Mouse (Mus musculus) thymus, postnatal 0 days (tissue): ENCODE measurements at regions not wholly inside any gene's neighbourhood (a gene's known extent, or its start where the extent isn't known, plus 50 kb on each side); places are given as distances from the start of the nearest gene placed in this dataset.
"Not testable (repeated sequence)": the region's sequence is repeated elsewhere in the genome, so short reads cannot be mapped to it uniquely, and the experiment has no call there.

Source experiments
- DNase-seq: peaks from one replicate; pipeline ENCODE4 v3.0.0-alpha.2; 2015; ENCODE audit warnings: low spot score

DNA sequence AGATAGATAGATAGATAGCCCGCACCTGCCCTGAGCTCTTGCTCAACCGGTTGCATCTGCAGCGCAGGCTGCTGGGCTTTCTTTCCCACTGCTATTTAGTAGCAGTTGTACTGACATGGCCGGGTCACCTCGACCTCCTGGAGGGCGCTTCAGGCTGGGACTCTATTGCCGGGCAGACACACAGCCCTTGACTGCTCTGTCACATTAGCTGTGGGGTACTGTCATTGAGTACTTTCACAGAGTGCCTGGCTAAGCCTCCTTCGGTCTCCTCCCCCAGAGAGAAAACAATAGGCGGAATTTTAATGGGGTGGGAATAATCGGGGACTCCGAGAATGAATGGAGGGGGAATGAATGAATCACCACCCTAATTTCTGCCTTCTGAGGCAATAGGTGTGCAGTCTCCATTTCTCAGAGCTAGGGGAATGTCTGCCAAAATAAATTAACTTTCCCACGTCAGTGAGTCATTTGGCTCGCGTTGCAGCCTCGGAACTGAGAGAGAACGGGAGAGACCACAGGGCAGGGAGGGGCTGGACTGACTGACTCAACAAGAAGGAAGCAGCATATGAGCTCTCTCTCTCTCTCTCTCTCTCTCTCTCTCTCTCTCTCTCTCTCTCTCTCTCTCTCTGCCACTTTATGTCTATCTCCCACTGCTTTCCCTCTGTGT is 101.6 kb upstream of the Med13l start:
- no peak for DNase-seq

DNA sequence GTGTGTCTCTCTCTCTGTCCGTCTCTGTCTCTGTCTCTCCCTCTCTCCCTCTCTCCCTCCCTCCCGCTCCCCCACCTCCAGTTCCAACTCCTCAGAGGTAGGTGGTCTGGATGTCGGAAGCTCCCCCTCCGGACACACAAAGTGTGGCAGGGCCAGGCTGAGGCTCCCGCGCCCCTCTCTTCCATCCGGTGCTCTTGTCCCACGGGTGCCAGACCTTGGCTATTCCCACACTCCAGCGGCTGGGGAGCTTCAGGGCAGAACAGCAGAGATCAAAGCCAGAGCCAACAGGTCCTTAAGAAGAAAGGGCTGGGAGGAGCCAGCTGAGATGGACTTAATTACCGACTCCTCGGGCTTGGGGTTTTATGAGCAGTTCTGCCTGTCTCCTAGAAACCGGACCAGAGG is 101.1 kb upstream of the Med13l start:
- DNase-seq: no peak

DNA sequence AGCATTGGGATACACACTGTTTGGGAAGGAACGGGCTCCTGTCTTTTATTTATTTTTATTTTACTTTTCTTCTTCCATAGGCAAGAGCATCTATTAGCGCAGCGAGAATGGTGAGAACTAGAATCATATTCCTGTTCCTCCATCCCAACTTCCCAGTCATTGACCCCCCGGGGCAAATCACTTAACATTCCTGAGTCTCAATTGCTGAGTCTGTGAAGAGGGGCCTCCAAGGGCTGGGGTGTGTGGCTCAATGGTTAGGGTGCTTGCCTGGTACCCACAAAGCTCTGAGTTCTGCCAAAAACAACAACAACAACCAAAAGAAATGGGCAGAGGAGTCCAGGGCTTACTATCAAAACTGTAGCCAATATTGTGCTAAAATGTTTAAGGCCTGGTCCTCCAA is 98.5 kb upstream of the Med13l start:
- no peak for DNase-seq

DNA sequence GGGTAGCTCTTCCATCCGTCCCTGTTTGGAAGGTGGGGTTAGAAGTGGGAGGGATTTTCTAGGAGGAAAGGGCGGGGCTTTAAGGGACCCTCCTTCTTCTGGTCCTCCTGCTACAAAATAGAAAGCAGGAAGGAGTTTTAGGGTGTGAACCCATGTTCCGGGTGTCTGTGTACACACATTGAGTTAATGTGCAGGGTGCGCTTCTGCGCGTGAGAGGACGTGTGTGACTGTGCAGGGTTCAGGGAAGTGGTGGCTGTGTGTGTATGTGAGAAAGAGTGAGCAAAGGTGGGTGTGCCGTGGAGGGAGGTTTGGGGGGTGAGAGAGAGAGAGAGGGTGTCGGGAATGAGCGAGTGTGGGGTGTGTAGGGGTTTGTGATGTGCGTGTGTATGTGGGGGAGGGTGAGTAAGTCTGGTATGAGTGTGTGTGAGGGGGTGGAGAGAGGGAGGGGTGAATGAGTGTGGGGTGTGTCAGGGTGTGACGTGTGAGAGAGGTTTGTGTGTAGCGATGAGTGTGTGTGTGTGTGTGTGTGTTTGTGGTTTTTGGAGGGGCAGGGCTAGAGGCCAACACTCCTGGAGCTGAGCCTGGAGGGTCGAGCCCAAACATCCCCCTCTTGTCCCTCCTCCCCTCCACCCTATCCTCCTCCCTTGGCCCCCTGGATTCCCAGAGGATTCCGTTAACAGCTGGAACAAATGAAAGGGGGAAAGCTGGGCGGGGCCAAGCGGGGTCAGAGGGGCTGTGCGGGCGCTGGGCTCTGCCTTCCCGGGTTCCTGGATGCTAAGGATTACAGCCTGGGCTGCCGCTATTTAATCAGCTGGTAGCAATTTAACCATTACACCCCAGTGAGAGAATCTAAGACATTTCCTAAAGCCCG is 95.3 kb upstream of the Med13l start:
- DNase-seq: peak; percentile 51

DNA sequence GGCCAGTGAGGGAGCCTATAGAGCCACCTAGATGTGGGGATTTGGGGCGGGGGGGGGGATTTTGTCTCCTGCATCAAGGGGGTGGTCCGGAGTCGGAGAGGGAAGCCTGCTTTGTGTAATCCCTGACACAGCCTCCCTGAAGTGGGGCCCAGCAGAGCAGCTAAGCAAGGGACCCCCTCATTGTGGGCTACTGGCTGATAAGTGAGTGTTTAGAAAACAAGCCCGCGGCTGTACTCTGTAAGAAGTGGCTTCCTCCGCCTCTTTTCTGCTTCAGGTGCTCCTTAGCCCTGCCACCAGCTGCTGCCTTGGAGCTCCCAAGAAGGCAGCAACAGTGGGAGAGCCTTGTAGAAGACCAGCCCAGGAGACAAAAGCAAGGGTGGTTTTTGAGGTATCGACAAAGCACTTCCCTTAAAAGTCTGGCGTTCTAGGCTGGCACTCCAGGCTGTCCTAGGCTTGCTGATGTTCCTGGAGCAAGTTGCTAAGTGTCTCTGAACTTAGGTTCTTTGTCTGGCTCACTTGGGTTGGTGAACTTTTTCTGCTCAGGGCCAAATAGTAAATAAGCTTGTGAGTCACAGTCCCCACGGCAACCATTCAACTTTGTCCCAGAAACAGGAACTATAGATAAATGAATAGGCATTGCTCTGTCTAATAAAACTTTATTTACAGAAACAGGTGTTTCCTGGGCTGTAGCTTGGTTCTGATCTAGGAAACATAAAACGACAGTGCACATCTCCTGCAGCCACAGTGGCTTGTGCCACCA is 94.3 kb upstream of the Med13l start:
- peak; percentile 59 for DNase-seq

DNA sequence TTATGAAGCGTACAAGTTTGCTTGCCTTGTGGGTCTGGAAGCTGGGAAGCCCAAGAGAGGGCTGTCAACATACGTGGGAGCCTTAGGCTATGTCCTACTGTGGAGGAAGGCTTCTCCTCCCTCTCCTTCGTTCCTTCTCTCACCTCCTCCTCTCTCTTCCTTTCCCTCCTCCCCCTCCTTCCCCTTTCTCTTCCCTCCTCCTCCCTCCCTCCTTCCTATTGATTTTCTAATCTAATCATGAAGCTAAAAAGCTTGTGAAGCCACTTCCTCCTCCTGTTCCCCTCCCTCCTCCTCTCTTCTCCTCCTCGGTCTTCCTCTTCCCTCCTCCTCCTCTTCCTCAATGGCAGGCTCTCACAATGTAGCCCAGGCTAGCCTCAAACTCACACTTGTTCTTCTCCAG is 91.7 kb upstream of the Med13l start:
- no peak for DNase-seq

DNA sequence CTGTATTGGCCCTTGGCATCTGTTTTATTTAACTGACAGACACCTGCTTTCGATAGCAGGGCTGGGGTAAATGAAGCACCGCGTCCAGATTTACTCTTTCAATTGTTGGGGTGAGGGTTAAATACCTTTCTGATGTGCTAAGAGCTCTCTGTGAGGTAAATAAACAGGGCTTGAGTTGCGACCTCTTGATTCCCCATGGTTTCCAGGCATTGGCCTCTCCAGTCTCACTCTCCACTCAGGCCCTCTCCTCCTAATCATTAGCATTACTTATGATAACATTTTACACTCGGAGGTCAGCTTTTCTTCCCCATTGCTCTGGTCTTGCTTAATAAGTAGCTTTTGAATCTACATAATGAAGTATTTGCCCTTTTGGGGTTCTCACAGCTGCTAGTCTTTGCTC is 88.9 kb upstream of the Med13l start:
- DNase-seq: no peak

DNA sequence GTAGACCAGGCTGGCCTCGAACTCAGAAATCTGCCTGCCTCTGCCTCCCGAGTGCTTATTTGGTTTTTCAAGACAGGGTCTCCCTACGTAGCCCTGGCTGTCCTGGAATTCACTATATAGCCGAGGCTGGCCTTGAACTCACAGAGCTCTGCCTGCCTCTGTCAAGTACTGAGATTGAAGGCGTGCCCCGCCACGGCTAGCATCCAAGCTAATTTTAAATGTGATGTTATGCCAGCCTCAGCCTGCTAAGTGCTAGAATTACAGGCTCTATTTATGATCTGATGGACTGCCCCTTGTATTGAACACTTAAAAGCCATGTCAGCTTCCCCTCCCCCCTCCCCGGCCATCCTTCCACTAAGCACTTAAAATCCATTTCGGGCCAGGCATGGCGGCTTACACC is 88.2 kb upstream of the Med13l start:
- no peak for DNase-seq

DNA sequence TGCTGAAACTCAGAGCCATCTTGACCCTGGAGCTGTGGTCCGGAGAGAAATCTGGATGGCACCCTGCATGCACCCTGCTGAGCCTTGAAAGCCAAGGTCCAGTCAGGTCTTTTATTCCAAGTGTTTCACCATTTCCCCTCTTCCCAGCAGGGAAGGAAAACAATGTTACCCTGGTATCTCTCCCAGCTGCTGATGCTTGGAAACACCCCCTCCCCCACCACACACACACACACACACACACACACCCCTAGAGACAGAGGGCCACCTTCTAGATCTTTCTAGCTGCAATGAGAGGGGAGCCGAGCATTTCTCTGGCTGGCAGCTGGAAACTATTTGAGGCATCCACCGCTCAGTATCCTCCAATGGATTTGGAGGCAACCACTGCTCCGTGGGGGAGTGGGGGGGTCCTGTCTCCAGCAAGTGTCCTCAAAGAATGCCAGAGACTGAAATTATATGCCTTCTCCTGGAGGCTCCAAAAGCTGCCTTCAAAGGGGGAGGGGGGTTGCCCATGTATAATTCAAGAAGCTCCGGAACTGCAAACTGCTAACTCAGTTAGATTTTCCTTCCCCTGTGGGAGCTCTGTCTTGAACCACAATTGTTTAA is 87.2 kb upstream of the Med13l start:
- no peak for DNase-seq

DNA sequence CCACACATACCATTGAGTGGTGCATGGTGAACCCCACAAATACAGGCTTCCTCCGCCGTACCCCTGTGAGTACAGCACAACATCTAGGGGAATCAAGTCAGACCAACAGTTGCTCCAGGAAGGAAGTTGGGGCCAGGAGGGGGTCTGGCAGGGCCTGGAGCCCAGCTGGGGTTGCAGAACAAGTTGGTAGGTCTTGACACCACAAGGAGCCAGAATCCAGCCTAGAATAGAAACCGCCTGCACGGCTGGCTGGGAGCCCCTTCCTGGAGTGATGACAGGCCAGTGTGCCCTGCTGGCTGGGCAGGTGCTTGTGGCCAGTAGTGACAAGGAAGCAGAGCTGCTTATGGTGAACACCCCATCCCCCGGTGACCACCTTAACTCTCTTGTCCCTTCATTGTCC is 83.9 kb upstream of the Med13l start:
- peak; percentile 66 for DNase-seq

DNA sequence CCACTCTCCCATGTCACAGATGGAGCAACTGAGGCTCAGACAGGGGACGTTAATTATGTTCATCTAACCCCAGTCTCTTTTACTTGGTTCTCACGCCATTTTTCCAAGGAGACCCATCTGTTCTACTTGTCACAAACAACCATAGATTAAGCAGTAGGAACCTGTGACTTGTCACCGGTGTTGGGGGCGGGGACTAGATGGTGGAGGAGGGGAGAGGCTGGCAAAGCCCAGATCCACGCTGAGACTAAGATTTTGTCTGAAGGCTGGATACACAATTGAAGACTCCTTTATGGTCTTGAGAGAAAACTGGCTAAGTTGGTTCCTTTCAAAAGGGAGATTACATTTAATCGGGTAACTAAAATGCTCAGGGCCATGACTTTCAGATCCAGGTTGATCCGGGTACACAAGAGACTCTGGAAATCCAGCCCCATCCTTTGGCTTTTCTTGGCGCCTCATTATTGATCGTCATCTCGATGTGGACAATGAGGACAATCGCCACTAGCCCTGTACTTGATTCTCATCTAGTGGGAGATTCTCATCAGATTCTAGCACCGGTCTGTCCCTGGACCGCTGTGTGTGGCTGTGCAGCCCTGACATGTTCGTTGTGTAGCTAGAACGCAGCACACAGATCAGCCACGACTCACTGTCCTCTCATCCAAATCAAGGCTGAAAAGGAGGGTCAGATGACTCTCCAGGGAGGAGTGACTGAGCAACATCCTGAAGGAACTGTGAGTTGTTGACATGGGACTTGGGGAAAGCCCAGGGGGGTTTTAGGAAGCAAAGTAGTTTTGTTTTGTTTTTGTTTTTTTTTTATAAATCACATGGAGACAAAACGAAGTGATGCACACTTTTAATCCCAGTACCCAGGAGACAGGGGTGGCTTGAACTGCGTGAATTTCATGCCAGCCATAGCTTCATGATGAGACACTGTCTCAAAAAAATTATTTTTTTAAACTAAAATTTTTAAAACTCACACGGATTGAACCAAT is 83.1 kb upstream of the Med13l start:
- peak; percentile 46 for DNase-seq

DNA sequence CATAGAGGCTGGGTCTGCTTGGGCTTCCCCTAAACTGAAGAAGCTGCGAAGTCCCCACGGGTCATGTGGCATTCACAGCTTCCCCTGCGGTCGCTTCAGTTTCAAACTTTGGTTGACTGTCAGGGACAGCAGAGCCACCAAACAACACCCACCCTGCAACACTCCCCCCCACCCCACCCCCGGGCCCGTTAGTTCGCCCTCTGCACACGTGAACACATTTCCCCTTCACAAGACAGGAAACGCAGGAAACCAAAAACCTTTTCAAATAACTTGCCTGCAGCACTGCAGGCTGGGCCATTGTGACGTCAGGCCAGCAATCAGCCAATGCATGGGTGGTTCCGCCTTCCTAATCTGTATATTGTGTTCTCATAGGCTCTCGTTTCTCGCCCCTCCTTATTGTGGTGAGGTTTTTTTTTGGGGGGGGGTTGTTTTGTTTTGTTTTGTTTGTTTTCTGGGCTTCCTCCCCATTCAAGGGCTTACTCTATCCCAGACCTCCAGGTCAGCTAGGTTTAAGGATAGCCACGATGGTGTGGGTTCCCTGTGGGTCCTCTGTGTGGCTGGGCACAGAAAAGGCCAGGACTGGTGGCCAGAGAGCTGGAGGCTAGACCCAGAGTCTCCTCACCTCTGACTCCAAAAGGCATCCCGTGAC is 82.2 kb upstream of the Med13l start:
- peak; percentile 95 for DNase-seq

DNA sequence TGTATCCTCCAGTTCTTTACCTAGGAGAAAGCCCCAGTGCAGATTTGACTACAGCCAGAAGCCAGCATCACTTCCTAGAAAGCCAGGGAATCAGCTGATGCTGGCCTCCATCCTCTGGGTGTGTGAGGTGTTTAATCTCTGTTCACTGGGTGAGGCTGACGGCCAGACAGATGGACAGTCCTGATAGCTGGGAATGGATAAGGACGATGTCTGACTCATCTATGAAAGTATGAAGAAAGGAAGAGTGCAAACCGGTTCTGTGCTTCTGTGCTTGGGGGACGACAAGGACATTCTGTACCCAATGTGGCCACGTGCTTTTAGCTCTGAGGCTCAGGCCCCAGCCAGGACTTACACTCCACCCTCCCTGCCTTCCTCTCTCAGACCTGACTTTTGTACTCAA is 80.5 kb upstream of the Med13l start:
- DNase-seq: no peak

DNA sequence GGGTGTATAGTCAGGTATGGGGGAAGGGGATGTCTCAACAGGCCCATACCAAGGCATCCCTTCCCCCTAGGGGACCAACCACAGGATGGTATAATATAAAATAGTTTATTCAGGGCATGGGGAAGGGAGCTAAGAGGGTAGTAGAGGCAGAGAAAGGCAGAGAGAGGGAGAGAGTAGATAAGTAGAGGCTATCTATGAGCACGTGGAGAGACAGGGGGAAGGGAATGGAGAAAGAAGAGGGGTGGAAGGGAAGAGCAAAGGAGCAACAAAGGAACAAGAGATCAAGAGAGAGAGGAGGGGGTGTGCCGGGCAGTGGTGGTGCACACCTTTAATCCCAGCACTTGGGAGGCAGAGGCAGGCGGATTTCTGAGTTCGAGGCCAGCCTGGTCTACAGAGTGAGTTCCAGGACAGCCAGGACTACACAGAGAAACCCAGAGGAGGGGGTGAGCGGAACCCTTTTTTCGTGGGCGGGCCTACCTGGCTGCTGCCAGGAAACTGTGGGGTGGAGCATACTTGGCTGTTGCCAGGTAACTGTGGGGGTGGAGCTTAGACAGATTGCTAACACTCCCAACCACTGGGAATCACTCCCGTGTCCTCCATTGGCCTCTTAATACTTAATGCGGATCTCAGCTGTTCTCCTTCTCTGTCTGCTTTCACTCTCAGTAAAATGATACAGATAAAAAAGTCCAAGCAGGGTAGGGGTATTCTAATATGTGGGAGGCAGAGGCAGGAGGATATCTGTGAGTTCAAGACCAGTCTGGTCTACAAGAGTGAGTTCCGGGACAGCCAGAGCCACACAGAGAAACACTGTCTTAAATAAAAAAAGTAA is 79.3 kb upstream of the Med13l start:
- DNase-seq: no peak

DNA sequence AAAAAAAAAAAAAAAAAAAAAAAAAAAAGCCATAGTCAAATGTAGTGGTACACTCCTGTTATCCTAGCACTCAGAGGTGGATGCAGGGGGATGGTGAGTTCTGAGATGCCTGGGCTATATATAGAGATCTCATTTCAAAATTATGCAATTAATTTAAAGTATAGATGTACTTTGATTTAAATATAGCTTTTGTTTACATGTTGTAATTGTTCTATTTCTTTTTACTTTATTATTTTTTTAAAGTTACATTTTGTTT is 78.8 kb upstream of the Med13l start:
- DNase-seq: no peak

DNA sequence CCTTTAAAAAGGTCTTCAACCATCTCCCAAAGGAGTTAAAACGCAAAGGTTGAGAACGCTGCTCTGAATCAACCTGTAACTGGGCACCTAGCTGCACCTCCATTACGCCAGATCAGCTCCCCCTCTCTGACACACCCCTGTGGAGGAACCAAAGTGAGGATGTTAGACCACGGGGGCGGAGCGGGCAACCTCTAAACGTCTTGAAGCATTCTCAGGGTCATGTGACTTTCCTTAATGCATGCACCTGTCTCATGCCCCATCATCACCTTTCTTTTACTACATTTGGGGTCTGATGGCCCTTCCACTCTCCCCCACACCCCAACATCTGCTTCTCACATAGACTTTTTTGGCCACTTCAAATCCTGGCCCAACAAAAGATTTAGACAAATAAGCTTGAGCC is 77.9 kb upstream of the Med13l start:
- DNase-seq: peak; percentile 46

DNA sequence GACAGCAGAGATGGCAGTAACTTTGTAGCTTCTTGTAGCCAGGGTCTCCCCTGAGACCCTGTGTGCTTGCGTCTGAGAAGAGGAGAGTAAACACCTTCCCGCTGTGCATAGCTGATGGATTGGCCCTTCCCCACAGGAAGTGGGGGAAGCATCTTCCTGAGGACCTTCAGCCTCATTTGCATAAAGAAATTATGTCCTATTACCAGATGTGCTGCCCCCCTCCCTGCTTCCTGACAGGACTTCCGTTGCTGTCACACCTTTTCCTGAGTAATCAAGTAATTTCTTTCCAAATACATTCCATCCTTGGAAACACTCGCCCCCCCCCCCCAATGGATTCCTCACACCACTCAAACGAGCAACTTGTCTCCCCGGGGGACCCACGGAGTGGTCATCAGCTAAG is 77.5 kb upstream of the Med13l start:
- peak; percentile 16 for DNase-seq

DNA sequence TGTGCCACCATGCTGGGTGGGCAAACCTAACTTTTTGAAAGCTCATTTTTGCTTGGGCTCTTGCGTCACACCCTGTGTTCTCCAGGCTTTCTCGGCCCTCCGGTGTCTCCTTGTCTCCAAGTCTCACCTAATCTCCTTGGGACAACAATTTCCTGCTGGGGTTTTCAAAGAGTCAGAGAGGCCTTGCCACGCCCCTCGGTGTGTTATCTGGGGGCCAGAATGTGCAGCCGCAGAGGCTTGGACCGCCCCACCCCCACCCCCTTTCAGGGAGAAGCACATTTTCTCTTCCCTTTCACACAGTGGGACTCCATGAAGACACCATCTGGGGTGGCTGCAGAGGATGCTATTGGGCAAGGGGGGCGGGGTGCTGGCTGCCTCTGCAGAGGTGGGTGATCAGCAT is 76.9 kb upstream of the Med13l start:
- DNase-seq: no peak

DNA sequence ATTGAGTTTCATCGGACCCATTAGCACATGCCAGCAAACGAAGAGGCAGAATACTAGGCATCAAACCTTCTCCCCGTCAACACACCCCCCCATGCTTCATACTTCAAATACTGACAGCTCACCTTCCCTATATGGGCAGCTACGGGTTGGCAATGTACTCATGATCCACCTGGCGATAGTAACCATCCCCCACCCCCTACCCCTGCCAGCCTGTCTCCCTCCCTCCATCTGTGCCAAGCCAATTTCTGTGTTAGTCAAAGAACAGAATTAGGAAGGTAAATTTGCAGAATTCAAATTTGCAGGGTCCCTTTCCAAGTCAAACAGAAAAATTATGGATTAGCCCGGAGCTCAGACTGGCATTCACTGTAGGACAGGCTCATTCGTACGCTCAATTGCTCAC is 75.3 kb upstream of the Med13l start:
- DNase-seq: no peak

DNA sequence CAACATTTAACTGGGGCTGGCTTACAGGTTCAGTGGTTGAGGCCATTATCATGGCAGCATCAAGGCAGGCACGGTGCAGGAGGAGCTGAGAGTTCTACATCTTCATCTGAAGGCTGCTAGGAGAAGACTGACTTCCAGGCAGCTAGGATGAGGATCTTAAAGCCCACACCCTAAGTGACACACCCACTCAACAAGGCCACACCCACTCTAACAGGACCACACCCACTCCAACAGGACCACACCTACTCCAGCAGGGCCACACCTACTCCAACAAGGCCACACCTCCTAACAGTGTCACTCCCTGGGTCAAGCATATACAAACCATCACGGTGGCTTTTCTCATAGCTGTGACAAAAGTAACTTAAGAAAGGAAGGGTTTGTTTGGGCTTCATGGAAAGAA is 68.0 kb upstream of the Med13l start:
- DNase-seq: not testable (repeated sequence)
